Mouse (Mus musculus): ENCODE data around the gene Dedd2.

Gene Dedd2

DNA sequence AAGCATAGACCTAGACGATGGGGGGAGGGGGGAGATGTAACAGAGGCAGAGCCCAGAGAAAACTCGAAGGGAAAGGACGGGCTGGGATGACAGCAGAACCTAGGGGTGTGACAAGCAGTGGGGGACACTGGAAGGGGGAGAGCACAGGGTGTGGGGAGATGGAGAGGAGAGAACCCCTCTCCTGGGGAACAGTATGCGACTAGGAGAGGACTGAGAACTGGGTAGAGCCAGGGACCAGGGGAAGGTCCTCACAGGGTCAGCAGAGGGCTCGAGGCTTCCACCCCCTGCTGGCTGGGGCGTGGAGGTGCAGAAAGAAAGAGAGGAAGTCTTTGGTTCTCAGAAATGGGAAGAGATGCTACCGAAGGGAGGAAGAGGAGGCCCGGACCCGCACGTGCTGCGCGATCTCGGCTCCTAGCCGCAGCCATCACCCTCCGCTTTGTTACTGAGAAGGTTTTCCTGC lies 39.1 kb downstream of the Dedd2 start:
- in situ Hi-C loops (cut with MboI, MseI), result loop anchor here (5.0 to 10.0 kb wide), 2 partner anchors 47 to 49 kb away; no protein-coding TSS in a partner anchor

DNA sequence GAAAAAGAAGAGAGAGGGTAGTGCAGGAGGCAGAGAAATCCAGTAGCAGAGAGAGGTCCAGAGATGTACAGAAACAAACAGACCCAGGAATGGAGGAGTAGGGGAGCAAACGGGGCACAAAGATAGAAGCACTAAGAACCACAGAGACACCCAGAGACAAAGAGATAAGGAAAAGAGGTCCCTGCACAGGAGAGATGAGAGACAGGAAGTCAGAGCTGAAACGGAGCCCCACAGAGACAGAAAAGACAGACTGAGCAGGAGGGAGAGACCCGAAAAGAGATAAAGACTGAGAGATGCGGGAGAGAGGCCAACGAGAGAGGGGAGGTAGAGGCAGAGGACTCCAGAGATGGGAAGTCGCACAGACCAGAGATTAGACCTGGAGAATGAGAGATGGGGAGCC lies 39.9 kb downstream of the Dedd2 start:
- in situ Hi-C loops (cut with MboI, MseI), result loop anchor here (5.0 to 10.0 kb wide), 2 partner anchors 46 to 48 kb away; no protein-coding TSS in a partner anchor

DNA sequence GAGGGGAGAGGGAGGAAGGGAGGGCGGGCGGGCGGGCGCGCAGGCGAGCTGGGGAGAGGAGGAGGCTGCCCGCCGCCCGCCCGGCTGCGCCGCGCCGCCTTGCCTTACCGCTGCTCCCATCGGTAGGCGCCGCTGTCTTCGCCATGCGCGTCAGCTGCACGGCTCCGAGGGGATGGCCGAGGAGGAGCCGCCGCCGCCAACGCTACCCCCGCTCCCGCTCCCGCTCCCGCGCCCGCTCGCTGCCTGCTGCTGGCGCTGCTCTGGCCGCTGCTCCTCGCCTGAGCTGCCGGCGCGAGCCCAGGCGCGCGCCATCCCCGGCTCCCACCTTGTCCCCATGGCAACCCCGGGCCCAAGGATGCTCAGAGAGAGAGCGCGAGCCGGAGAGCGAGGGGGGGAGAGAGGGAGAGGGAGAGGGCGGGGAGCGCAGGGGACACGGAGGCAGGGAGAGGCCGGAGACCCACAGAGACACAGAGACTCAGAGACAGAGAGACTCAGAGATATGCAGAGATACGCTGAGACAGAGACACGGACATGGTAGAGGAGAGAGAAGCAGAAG lies 40.7 kb downstream of the Dedd2 start, which contains the start of gene Pou2f2:
Gene Pou2f2 (minus strand): TSS at position 121 of the 556 bp plus-strand sequence.
- in situ Hi-C loops (cut with MboI, MseI), result loop anchor here (5.0 to 10.0 kb wide), 2 partner anchors 45 to 47 kb away; no protein-coding TSS in a partner anchor

DNA sequence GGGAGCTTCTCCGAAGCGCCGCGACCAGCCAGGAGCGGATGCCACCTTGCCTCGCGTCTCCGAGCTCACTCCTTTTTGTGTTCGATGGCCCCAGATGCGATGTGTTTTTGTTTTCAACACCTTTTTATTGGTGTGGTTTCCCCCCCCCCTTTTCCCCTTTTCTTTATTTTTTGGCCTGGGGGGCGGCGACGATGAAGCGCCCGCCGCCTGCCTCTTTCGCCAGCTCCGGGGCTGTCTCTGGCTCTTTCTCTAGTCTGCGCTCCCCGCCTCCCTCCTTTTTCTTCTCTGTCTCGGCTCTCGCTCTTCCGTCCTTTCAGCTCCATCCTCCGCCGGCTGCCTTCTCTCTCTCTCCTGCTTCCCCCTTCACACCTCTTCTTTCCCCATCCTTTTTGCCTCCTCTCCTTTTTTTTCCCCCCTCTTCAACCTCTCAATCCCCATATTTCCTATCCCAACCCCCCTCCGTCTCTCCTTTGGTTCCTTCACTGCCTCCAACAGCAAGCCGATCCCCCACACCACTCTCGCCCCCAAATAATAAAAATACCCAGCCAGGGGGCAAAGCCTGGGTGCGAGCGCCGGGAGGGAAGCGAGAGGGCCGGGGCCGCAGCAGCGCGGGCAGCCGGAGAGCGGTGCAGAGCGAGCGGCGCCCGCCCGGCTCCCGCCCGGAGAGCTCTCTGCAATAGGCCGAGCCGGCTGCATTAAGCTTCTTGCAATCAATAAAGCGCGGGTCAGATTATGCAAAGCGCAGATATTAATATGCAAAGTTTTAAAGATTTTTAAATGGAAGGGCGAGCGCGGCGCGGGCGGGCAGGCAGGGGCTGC lies 41.4 kb downstream of the Dedd2 start:
- in situ Hi-C loops (cut with MboI, MseI), result no loop called here

DNA sequence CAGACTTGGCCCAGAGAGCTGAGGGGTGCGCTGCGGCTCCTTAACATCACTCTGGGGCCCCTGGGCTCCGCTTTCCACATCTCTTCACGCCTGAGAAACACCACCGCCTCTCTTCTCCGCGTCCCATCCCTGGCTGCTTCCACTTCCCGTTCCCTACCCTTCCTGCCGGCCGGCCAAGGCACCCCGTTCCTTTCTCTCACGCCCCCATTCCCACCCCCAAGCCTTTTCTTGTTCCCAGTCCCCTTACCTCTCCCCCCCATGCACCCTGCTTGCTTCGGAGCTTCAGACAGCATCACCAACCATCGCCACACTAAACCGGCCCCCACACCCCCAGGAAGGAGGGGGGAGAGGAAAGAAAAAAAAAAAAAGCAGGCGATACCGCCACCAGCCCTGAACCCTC lies 42.1 kb downstream of the Dedd2 start:
- in situ Hi-C loops (cut with MboI, MseI), result no loop called here

DNA sequence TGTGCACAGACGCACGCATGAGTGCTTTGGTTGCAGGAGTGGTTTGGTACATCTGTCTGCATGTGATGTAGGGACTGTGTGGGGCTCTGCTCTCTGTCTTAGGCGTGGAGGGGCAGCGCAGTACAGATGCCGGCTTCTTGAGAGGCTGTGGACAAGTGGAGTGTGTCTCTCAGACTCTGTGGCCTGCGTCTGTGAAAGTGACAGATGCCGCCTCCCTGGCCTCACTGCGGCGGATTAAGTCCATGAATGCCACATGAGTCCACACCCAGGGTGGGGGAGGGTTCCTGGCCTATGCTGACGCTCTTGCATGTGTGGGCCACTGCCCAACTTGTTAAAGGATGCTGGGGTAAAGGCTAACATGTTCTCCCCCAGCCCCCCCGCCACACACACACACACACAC lies 46.1 kb downstream of the Dedd2 start:
- in situ Hi-C loops (cut with MboI, MseI), result no loop called here

DNA sequence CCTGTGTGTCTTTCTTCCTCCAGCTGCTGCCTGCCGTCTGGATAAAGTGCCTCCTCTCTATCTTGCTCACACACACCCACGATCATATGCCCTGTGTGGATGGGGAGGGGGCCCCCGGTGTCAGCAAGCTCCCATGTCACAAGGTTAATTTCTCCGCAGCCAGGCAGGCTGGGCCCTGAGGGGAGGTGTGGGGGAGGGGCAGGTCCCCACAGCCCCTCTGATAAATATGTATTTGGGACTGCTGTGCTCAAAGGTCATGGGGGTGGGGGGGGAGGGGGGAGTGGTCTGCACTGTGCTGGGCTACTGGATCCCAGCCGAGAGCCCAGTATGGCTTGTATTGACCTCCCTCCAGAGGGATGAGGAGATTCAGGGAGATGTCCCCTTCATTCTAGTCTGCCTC lies 47.7 kb downstream of the Dedd2 start:
- in situ Hi-C loops (cut with MboI, MseI), result no loop called here

DNA sequence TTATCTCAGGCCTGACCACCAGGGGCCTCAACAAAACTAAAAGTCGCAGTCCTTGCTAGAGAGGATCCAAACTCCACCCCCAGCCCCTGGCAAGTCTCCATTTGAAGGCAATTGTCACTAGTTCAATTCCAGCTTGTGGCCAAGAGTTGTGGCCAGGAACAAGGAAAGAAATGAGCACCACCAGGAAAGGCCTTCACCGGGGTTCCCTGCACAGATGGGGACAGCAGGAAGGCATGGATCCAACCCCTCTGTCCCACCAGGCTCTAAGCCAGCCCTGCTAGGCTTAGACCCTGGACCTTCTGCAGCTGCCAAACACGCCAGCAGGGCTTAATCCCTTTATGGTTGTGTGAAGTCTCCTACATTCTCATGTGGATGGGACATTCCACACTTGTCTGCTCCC lies 49.8 kb downstream of the Dedd2 start:
- in situ Hi-C loops (cut with MboI, MseI), result no loop called here

DNA sequence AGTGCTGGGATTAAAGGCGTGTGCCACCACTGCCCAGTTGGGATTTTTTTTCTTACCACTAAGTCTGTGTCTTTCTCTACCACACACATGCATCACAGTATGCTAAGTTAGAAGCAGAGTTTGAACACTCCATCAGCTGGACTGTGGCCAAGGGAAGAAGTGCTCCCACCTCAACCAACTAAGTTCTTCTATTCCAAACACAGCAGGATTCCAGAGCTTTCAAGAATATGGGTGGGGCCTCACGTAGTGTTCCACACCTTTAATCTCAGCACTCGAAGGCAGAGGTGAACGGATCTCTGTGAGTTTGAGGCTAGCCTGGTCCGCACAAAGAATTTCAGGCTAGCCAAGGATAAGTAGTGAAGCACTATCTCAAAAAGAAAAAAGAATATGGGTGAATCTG lies 54.3 kb downstream of the Dedd2 start:
- in situ Hi-C loops (cut with MboI, MseI), result no loop called here

DNA sequence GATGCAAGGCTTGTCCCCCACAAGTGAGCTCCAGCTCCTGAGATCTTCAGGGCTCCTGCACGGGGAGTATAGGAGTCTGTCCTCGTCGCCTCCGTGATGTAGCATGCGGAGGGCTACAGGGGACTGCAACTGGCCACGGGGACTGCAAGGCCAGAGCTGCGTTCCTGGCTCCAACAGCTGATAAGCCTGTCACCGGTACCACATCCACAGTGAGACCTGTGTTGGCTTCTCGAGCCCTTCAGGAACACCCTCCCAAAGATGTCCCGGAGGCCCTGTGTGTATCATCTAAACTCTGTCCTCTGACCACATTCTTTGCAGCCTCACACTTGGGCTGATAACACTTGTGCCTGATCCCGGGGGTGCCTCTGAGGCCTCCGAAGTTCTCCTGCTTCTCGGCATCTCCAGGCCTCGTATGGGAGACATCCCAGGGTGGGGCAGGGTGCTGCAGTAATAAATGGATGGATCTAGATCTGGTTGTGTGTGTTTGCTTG lies 64.2 kb downstream of the Dedd2 start:
- in situ Hi-C loops (cut with MboI, MseI), result no loop called here

DNA sequence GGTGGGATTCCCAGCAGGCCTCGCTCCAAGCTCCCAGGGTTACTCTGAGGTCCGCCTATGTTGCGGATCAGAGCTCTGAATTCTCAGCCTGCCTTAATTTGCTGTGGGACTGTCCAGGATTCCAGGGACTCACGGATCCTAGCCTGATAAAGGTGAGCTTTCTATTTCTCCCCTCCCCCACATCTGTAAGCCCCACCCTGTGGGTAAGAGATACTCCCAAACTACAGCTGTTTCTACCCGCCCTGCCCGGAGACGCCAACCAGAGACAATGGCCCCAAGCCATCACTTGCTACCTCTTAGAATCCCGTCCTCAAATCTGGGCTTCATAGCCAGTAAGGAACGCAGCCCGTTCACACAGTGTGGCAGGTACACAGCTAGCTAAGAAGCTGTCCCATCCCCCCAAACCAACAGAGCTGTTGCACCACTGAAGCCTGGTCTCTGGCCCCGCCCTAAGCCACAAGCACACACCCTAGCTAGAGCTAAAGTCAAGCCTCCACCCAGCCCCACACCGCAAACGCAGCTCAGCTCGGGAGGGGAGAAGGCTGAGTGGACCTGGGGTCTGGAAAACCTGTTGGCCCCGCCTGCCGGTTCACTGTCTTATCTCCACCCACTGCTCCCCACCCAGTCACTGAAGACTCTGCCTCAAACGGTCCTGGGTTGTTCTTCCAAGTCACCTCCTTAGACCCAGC lies 64.8 kb downstream of the Dedd2 start:
- in situ Hi-C loops (cut with MboI, MseI), result no loop called here

DNA sequence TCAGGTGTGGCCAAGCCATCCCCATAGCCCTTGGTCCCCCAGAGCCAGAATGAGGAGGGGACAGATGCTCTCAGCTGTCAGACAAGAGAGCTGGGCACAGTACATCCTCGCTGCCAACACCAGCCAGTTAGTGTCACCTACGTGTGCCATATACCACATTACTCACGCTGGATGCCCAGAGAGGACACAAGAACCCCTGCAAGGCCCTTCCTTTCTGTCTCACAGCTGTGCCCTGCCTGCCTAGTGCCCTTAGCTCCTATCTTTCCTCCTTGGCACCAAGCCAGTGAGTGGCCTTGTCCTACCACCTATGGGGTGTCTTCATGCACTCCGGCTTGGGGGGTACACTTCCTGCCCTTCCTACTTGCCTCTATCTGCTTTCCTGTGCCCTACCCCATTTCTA lies 65.8 kb downstream of the Dedd2 start:
- in situ Hi-C loops (cut with MboI, MseI), result no loop called here

DNA sequence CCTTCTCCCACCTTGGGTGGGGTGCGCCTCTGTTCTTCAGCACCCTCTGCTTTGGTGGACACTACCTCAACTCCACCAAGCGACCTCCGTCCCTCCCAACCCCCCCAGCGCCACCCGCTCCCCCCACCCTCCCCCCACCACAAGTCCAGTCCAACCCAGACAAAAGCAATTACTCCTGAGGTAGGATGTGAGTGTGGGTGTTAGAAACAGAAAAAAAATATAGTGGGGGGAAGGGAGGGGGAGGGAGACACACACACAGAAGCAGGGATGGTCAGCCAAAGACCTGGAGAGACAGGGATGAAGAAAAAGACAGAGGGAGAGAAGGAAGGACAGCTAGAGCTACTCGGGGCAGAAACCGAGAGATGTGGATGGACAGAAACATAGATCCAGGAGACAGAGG lies 66.6 kb downstream of the Dedd2 start:
- in situ Hi-C loops (cut with MboI, MseI), result no loop called here

DNA sequence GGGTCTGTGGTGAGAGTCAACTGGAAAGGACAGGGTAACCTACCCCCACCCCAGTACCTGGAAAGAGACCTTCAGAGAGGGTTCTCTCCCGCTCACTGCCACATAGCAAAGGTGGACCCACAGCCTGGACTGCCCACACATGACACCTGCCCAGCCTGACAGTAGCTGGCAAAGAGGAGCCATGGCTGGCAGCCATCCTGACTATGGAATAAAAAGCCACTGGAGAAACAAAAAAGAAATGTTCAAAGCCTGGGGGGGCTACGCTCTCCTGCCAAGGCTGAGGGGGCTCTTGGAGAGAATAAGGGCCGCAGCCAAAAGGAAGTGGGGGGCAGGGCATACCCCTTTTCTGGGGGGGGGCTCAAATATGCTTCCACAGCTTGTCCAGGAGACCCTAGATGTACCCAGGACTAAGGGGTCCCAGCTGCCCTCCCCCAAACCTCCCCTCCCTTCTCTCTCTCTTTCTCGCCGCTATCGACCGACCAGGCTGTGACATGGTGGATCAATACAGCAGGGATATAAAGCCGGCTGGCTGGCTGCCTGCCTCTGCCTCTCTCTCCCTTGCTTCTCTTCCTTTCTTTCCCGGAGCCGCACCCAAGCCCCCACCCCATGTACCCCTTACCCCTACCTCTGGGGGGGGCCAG lies 68.4 kb downstream of the Dedd2 start:
- in situ Hi-C loops (cut with MboI, MseI), result no loop called here

DNA sequence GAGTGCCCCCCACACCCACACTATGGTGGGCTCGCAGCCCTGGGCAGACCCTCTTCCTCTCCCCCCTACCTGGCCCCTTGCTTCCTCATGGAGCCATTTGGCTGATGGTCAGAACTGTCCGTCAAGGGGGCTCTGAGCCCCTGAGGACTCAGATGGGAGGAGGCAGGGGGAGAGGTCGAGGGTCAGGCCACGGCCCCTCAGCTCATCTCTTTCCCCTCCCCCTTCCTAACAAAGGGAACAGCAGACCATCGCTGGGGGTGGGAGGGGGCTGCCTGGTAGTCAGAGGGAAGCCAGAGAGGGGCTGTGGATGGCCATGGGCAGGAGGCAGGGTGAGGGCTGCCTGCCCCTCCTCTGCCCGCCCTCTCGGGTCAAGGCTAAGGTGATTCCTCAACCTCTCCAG lies 69.4 kb downstream of the Dedd2 start:
- in situ Hi-C loops (cut with MboI, MseI), result no loop called here

DNA sequence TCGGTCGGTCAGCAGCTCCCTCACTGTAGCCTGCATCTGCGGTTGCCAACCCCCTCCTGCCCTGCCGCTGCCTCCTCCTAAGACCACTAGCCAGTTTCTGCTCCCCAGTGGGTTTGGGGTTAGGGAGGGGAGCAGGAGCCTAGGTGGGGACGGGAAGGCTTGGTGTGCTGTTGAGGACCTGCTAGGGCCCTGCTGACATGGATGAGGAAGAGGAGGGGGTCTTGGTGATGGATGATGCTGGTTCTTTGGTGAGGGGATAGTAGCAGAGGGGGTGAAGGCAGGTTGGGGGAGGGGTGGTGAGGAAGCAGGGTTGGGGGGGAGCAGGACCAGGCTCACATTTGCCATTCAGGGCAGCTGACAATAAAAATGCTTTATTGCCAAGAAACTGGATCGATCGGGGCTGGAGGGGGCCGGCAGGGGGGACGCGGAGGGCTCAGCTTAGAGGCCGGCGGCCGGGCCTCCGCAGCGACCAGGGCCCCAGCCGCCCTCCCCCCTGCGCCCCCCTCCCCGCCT lies 70.2 kb downstream of the Dedd2 start:
- in situ Hi-C loops (cut with MboI, MseI), result no loop called here
